Mouse (Mus musculus) ES-E14 (cell line): ENCODE data around the gene Esyt2. TPM values are rescaled to one million over a fixed set of nuclear protein-coding genes. Genes with fewer than 3 reads are reported as not detected.

Source experiments
- DNase-seq: peaks from one replicate; pipeline ENCODE4 v3.0.0-alpha.2; 2013; ENCODE audit warnings: low read depth, low spot score
- H3K27ac ChIP-seq: 2 replicates; pipeline ENCODE4 v1.5.1; 2012; ENCODE audit warnings: low read depth, mild to moderate bottlenecking, low read length, moderate library complexity, mixed read lengths; ENCODE audit not compliant: poor library complexity, insufficient read depth, severe bottlenecking
- H3K36me3 ChIP-seq: 2 replicates; pipeline ENCODE4 v1.6.1; 2012; ENCODE audit warnings: mild to moderate bottlenecking, low read length, moderate library complexity, mixed read lengths; ENCODE audit not compliant: control insufficient read depth, poor library complexity, insufficient read depth, severe bottlenecking
- H3K4me1 ChIP-seq, 2 experiments: fragments of 150-350 bp in 1 of 2; sonication (generic) in 1 of 2; 2 replicates each; pipeline ENCODE4 v1.6.1; 2012; ENCODE audit warnings: low read length in 2 of 2, mild to moderate bottlenecking in 1 of 2, mixed read lengths in 1 of 2; ENCODE audit not compliant: control insufficient read depth in 2 of 2, insufficient read depth in 2 of 2, poor library complexity in 1 of 2
- H3K4me3 ChIP-seq, 2 experiments: fragments of 150-350 bp in 1 of 2; sonication (generic) in 1 of 2; 2 replicates each; pipeline ENCODE4 v1.5.1; 2012; ENCODE audit warnings: low read length in 2 of 2, low read depth in 1 of 2, mild to moderate bottlenecking in 1 of 2, mixed read lengths in 1 of 2; ENCODE audit not compliant: insufficient read depth in 1 of 2, poor library complexity in 1 of 2, severe bottlenecking in 1 of 2
- H3K9ac ChIP-seq: 2 replicates; pipeline ENCODE4 v1.6.1; 2012; ENCODE audit warnings: low read depth, mild to moderate bottlenecking, low read length, mixed read lengths; ENCODE audit not compliant: poor library complexity, insufficient read depth, severe bottlenecking
- H3K9me3 ChIP-seq: fragments of 150-350 bp; sonication (generic); 2 replicates; pipeline ENCODE4 v1.6.1; 2012; ENCODE audit warnings: low read depth, mild to moderate bottlenecking, low read length; ENCODE audit not compliant: control insufficient read depth, insufficient read depth
- CHD2 ChIP-seq: IDR thresholded peaks from 2 replicates; pipeline ENCODE4 v1.6.1; 2014; ENCODE audit warnings: mild to moderate bottlenecking, low read depth, low read length, inconsistent platforms
- HCFC1 ChIP-seq: IDR thresholded peaks from 2 replicates; pipeline ENCODE4 v1.6.1; 2012; ENCODE audit warnings: low read length, inconsistent platforms, borderline replicate concordance; ENCODE audit not compliant: insufficient read depth
- MAFK ChIP-seq: IDR thresholded peaks from 2 replicates; pipeline ENCODE4 v1.6.1; 2014; ENCODE audit warnings: mild to moderate bottlenecking, low read depth, low read length, inconsistent platforms; ENCODE audit not compliant: insufficient read depth
- ZC3H11A ChIP-seq: IDR thresholded peaks from 2 replicates; pipeline ENCODE4 v1.6.1; 2012; ENCODE audit warnings: low read depth, mild to moderate bottlenecking, inconsistent platforms, low read length, borderline replicate concordance
- ZNF384 ChIP-seq: IDR thresholded peaks from 2 replicates; pipeline ENCODE4 v1.6.1; 2012; ENCODE audit warnings: low read depth, low read length, inconsistent platforms
- in situ Hi-C, 2 experiments: fragments of 600-800 bp; cut with MboI; formaldehyde crosslinking; loops; one replicate each; pipeline ENCODE4 v1.15.1; 2025; ENCODE audit warnings: low sequenced_read_pairs in 2 of 2, inconsistent platforms in 1 of 2; ENCODE audit not compliant: unreplicated experiment in 2 of 2
- total RNA-seq: library from RNA; depleted of rRNA; stranded (reverse); fragments of 300-350 nt; gene quantifications from 2 replicates; pipeline ENCODE4 v1.2.3, GENCODE M21; 2012

The Esyt2 gene
- total RNA-seq, 1 experiment, result 44.2 TPM

- DNase-seq, result no peak
- Histone ChIP-seq H3K9ac (no peak overlapping the region), H3K27ac (no peak overlapping the region), H3K36me3 (no peaks in the 10 kb centered on the region), H3K4me3 (no peak overlapping the region), H3K9me3 (no peaks in the 10 kb centered on the region), H3K4me1 (no peaks in the 10 kb centered on the region)
- in situ Hi-C loops, result no loop called here
- TF ChIP-seq CHD2, result no peak
- no peak for TF ChIP-seq MAFK
- TF ChIP-seq ZNF384, result no peak
- TF ChIP-seq ZC3H11A, result no peak
- TF ChIP-seq HCFC1, result no peak
Observed at GRCm38 (mm10) chr12:116293599-116294292, 12.8 kb downstream of the Esyt2 start.

- in situ Hi-C loops, result no loop called here
- H3K9ac ChIP-seq, result no peak overlapping the region
- H3K9me3 ChIP-seq, result no peaks in the 10 kb centered on the region
- H3K4me3 ChIP-seq, result no peak overlapping the region
- no peak for TF ChIP-seq CHD2
- TF ChIP-seq MAFK, result no peak
- no peak for TF ChIP-seq ZNF384
- TF ChIP-seq HCFC1, result no peak
- no peak for TF ChIP-seq ZC3H11A
- no peaks in the 10 kb centered on the region for H3K4me1 ChIP-seq
- no peaks in the 10 kb centered on the region for H3K36me3 ChIP-seq
- no peak overlapping the region for H3K27ac ChIP-seq
- no peak for DNase-seq
Observed at GRCm38 (mm10) chr12:116299906-116300305, 18.9 kb downstream of the Esyt2 start.

- H3K9ac ChIP-seq, result no peak overlapping the region
- no peak for DNase-seq
- no peaks in the 10 kb centered on the region for H3K36me3 ChIP-seq
- no peak overlapping the region for H3K4me3 ChIP-seq
- no peak overlapping the region for H3K27ac ChIP-seq
- no peaks in the 10 kb centered on the region for H3K4me1 ChIP-seq
- no peaks in the 10 kb centered on the region for H3K9me3 ChIP-seq
- in situ Hi-C loops, result no loop called here
- TF ChIP-seq ZC3H11A (no peak), MAFK (no peak)
Observed at GRCm38 (mm10) chr12:116302181-116302580, 21.2 kb downstream of the Esyt2 start.

- DNase-seq, result no peak
- no peaks in the 10 kb centered on the region for H3K36me3 ChIP-seq
- in situ Hi-C loops, result no loop called here
- H3K4me1 ChIP-seq, result no peaks in the 10 kb centered on the region
- H3K9ac ChIP-seq, result no peak overlapping the region
- TF ChIP-seq ZNF384, result no peak
- TF ChIP-seq MAFK, result no peak
- no peak for TF ChIP-seq ZC3H11A
- no peak for TF ChIP-seq CHD2
- no peak for TF ChIP-seq HCFC1
- H3K27ac ChIP-seq, result no peak overlapping the region
- no peaks in the 10 kb centered on the region for H3K9me3 ChIP-seq
- H3K4me3 ChIP-seq, result no peak overlapping the region
Observed at GRCm38 (mm10) chr12:116306042-116306441, 25.0 kb downstream of the Esyt2 start.

GRCm38 (mm10) chr12:116307870-116308269 lies 26.9 kb downstream of the Esyt2 start:
- no peak overlapping the region for H3K27ac ChIP-seq
- H3K4me3 ChIP-seq, result no peak overlapping the region
- TF ChIP-seq CHD2 (no peak), HCFC1 (no peak), MAFK (no peak), ZC3H11A (no peak)
- no peaks in the 10 kb centered on the region for H3K4me1 ChIP-seq
- in situ Hi-C loops, result no loop called here
- no peaks in the 10 kb centered on the region for H3K36me3 ChIP-seq
- H3K9me3 ChIP-seq, result no peaks in the 10 kb centered on the region
- DNase-seq, result no peak
- no peak overlapping the region for H3K9ac ChIP-seq
